Mouse (Mus musculus) hindbrain, embryonic 11.5 days (tissue): ENCODE data around the gene Smarca4. TPM values are rescaled to one million over a fixed set of nuclear protein-coding genes. Genes with fewer than 3 reads are reported as not detected.
A peak's percentile ranks its signal among the peaks of the same experiment; 100 is the strongest.

Experiments used
- ATAC-seq: fragments of 200-750 bp; cut with Nextera tagmentation; 2 replicates; pipeline ENCODE4 v1.8.0; 2017; ENCODE audit warnings: mild to moderate bottlenecking, moderate TSS enrichment, moderate library complexity; ENCODE audit not compliant: low FRiP score
- DNase-seq: peaks from one replicate; pipeline ENCODE4 v3.0.0-alpha.2; 2015; ENCODE audit warnings: low spot score
- H3K27ac ChIP-seq: fragments of 300-500 bp; sonication (generic); 2 replicates; pipeline ENCODE4 v1.5.1; 2014; ENCODE audit warnings: mild to moderate bottlenecking, low read depth, low read length
- H3K27me3 ChIP-seq: fragments of 300-500 bp; sonication (generic); 2 replicates; pipeline ENCODE4 v1.6.1; 2014; ENCODE audit warnings: mild to moderate bottlenecking, low read length, moderate library complexity, mixed read lengths; ENCODE audit not compliant: control insufficient read depth, insufficient read depth
- H3K36me3 ChIP-seq: fragments of 300-500 bp; sonication (generic); 2 replicates; pipeline ENCODE4 v1.6.1; 2014; ENCODE audit warnings: mild to moderate bottlenecking, low read length, moderate library complexity, mixed read lengths; ENCODE audit not compliant: control insufficient read depth, insufficient read depth
- H3K4me1 ChIP-seq: fragments of 300-500 bp; sonication (generic); replicated peaks from 2 replicates; pipeline ENCODE4 v1.6.1; 2014; ENCODE audit warnings: low read length, mixed read lengths; ENCODE audit not compliant: control insufficient read depth, insufficient read depth
- H3K4me2 ChIP-seq: fragments of 300-500 bp; sonication (generic); replicated peaks from 2 replicates; pipeline ENCODE4 v1.6.1; 2014; ENCODE audit warnings: mild to moderate bottlenecking, low read depth, low read length
- H3K4me3 ChIP-seq: fragments of 300-500 bp; sonication (generic); 2 replicates; pipeline ENCODE4 v1.5.1; 2014; ENCODE audit warnings: low read depth, low read length
- H3K9ac ChIP-seq: fragments of 300-500 bp; sonication (generic); 2 replicates; pipeline ENCODE4 v1.6.1; 2014; ENCODE audit warnings: low read depth, low read length
- H3K9me3 ChIP-seq: fragments of 300-500 bp; sonication (generic); 2 replicates; pipeline ENCODE4 v1.6.1; 2016; ENCODE audit warnings: low read length; ENCODE audit not compliant: control insufficient read depth
- WGBS: fragments of 180-500 bp; shearing (Covaris S2); extraction: QIAGEN DNeasy Blood & Tissue Kit; methylation state at CpG from one replicate; pipeline ENCODE4 v1.1.7; 2014; 5-methylcytosine and 5-hydroxymethylcytosine counted together
- polyA plus RNA-seq: library from polyadenylated mRNA; unstranded; fragments of >200 nt; fragmentation: Nextera tagmentation; extraction: Ambion mirVana; gene quantifications from 2 replicates; pipeline ENCODE4 v1.2.1, GENCODE M21; 2014

The Smarca4 gene
- polyA plus RNA-seq, 1 experiment from 2014 or later, result 146 TPM

- DNase-seq (no peak), ATAC-seq (no peak)
- Histone ChIP-seq H3K27ac (peak overlapping the region; percentile 24; the same call in 1 of the 2 replicates), H3K9ac (no peak overlapping the region; the same call in 1 of the 2 replicates), H3K4me3 (peak overlapping the region; percentile 48), H3K4me2 (peak overlapping the region; percentile 62), H3K27me3 (no peaks in the 10 kb centered on the region), H3K9me3 (no peaks in the 10 kb centered on the region), H3K36me3 (0 out of 2 replicates have a peak, but pooled peaks cover 7% of the 10 kb centered on the region), H3K4me1 (peaks cover 4% of the 10 kb centered on the region)
- WGBS, result 86% methylated on average over 23 of the region's 23 CpGs
Measured at GRCm38 (mm10) chr9:21725224-21726121, 109.5 kb downstream of the Smarca4 start.

- no peaks in the 10 kb centered on the region for H3K27me3 ChIP-seq
- WGBS, result 80% methylated on average over 14 of the region's 14 CpGs
- H3K4me3 ChIP-seq, result no peak overlapping the region
- H3K9ac ChIP-seq, result peak overlapping the region; percentile 21; the same call in 1 of the 2 replicates
- ATAC-seq (no peak), DNase-seq (no peak)
- H3K9me3 ChIP-seq, result no peaks in the 10 kb centered on the region
- peaks cover 7% of the 10 kb centered on the region; the same call in 1 of the 2 replicates for H3K36me3 ChIP-seq
- H3K4me1 ChIP-seq, result peaks cover 4% of the 10 kb centered on the region
- no peak overlapping the region; the same call in 1 of the 2 replicates for H3K27ac ChIP-seq
- no peak overlapping the region for H3K4me2 ChIP-seq
Measured at GRCm38 (mm10) chr9:21726218-21726975, 110.4 kb downstream of the Smarca4 start.

GRCm38 (mm10) chr9:21728261-21728832, 112.4 kb downstream of the Smarca4 start:
- Histone ChIP-seq H3K4me3 (no peak overlapping the region), H3K9me3 (no peaks in the 10 kb centered on the region), H3K27ac (no peak overlapping the region), H3K9ac (no peak overlapping the region), H3K4me2 (no peak overlapping the region), H3K36me3 (peaks cover 21% of the 10 kb centered on the region), H3K4me1 (peaks cover 4% of the 10 kb centered on the region), H3K27me3 (no peaks in the 10 kb centered on the region)
- ATAC-seq, result no peak
- no peak for DNase-seq
- WGBS, result 88% methylated on average over 10 of the region's 10 CpGs

- ATAC-seq (no peak), DNase-seq (no peak)
- 94% methylated on average over 7 of the region's 7 CpGs for WGBS
- H3K9ac ChIP-seq, result no peak overlapping the region
- H3K36me3 ChIP-seq, result peaks cover 28% of the 10 kb centered on the region
- no peak overlapping the region for H3K4me2 ChIP-seq
- peaks cover 4% of the 10 kb centered on the region for H3K4me1 ChIP-seq
- no peaks in the 10 kb centered on the region for H3K27me3 ChIP-seq
- no peak overlapping the region for H3K4me3 ChIP-seq
- H3K9me3 ChIP-seq, result no peaks in the 10 kb centered on the region
- H3K27ac ChIP-seq, result no peak overlapping the region
Measured at GRCm38 (mm10) chr9:21729264-21729663, 113.3 kb downstream of the Smarca4 start.

- H3K4me1 ChIP-seq, result no peaks in the 10 kb centered on the region; the same call in 1 of the 2 replicates
Measured at GRCm38 (mm10) chr9:21732288-21732687, 116.3 kb downstream of the Smarca4 start.

GRCm38 (mm10) chr9:21733446-21733845, 117.5 kb downstream of the Smarca4 start:
- DNase-seq (no peak), ATAC-seq (no peak)
- WGBS, result 88% methylated on average over 17 of the region's 17 CpGs
- Histone ChIP-seq H3K27ac (no peak overlapping the region), H3K4me2 (no peak overlapping the region), H3K36me3 (peaks cover 43% of the 10 kb centered on the region), H3K9ac (no peak overlapping the region), H3K4me3 (no peak overlapping the region), H3K4me1 (no peaks in the 10 kb centered on the region), H3K9me3 (no peaks in the 10 kb centered on the region), H3K27me3 (no peaks in the 10 kb centered on the region)

More at GRCm38 (mm10) chr9:21732288-21732687, 116.3 kb downstream of the Smarca4 start:
- Histone ChIP-seq H3K4me2 (no peak overlapping the region), H3K9ac (no peak overlapping the region), H3K9me3 (no peaks in the 10 kb centered on the region), H3K27me3 (no peaks in the 10 kb centered on the region), H3K27ac (no peak overlapping the region), H3K4me3 (no peak overlapping the region), H3K36me3 (peaks cover 41% of the 10 kb centered on the region)
- no peak for DNase-seq
- no peak for ATAC-seq
- 98% methylated on average over 9 of the region's 9 CpGs for WGBS

GRCm38 (mm10) chr9:21733989-21734388, 118.0 kb downstream of the Smarca4 start:
- Histone ChIP-seq H3K4me3 (no peak overlapping the region), H3K4me2 (no peak overlapping the region), H3K9me3 (no peaks in the 10 kb centered on the region), H3K27me3 (no peaks in the 10 kb centered on the region), H3K4me1 (no peaks in the 10 kb centered on the region), H3K36me3 (peaks cover 48% of the 10 kb centered on the region), H3K9ac (no peak overlapping the region), H3K27ac (no peak overlapping the region)
- WGBS, result 99% methylated on average over 7 of the region's 7 CpGs
- ATAC-seq, result no peak
- no peak for DNase-seq

- Histone ChIP-seq H3K36me3 (peaks cover 52% of the 10 kb centered on the region), H3K4me1 (no peaks in the 10 kb centered on the region), H3K4me2 (no peak overlapping the region), H3K27ac (no peak overlapping the region), H3K9me3 (no peaks in the 10 kb centered on the region), H3K27me3 (no peaks in the 10 kb centered on the region), H3K4me3 (no peak overlapping the region), H3K9ac (no peak overlapping the region)
- ATAC-seq (no peak), DNase-seq (no peak)
- WGBS, result 89% methylated on average over 14 of the region's 14 CpGs
Measured at GRCm38 (mm10) chr9:21735126-21735525, 119.2 kb downstream of the Smarca4 start.
